In genomic region chr9:54699345-54700173, GRCm38 (mm10) we compare ENCODE assay signal across 7 mouse cellular contexts. TPM values are rescaled to one million over a fixed set of nuclear protein-coding genes. Genes with fewer than 3 reads are reported as not detected.
A peak's percentile ranks its signal among the peaks of the same experiment; 100 is the strongest.
DNase-seq lines count a peak whose midpoint lies in the region; ATAC-seq and TF ChIP-seq lines count a peak whose summit lies in the region.

No protein-coding gene starts in this region.

- peaks cover 17% of the 10 kb centered on the region for H3K4me1 ChIP-seq in embryonic facial prominence, embryonic 13.5 days
- peaks cover 17% of the 10 kb centered on the region for H3K4me1 ChIP-seq in heart, adult 2 months (ENCODE audit: control insufficient read depth, insufficient read depth, low read length)
- peaks cover 11% of the 10 kb centered on the region; the same call in 1 of the 2 replicates for H3K4me1 ChIP-seq in limb, embryonic 12.5 days (replicated peaks)
- peaks cover 14% of the 10 kb centered on the region for H3K4me1 ChIP-seq in midbrain, embryonic 13.5 days (replicated peaks)

- peak; percentile 71 for ATAC-seq in embryonic facial prominence, embryonic 13.5 days (ENCODE audit: insufficient number of reproducible peaks, insufficient read depth, low FRiP score, low TSS enrichment, low read depth)
- ATAC-seq in limb, embryonic 12.5 days (ENCODE audit: insufficient number of reproducible peaks, insufficient read depth, low FRiP score, low TSS enrichment, low read depth) = peak; percentile 53
- peak; percentile 82 for ATAC-seq in midbrain, embryonic 13.5 days

- no peak overlapping the region; the same call in 1 of the 2 replicates for H3K27ac ChIP-seq in embryonic facial prominence, embryonic 13.5 days
- peak overlapping the region; percentile 98 for H3K27ac ChIP-seq in heart, adult 2 months
- no peak overlapping the region for H3K27ac ChIP-seq in limb, embryonic 12.5 days
- H3K27ac ChIP-seq in midbrain, embryonic 13.5 days = no peak overlapping the region

- H3K4me3 ChIP-seq in embryonic facial prominence, embryonic 13.5 days = peak overlapping the region; percentile 76
- H3K4me3 ChIP-seq in heart, adult 2 months = peak overlapping the region; percentile 91
- H3K4me3 ChIP-seq in limb, embryonic 12.5 days (replicated peaks) = peak overlapping the region; percentile 70
- peak overlapping the region; percentile 65 for H3K4me3 ChIP-seq in midbrain, embryonic 13.5 days (replicated peaks)

- no peak; the same call in 1 of the 2 replicates for TF ChIP-seq CTCF in heart, adult 2 months (IDR thresholded peaks at IDR 0.05)

- DNase-seq in adrenal gland, postnatal 4 days (ENCODE audit: low spot score in 2 of 2) = peak; percentile 56 to 69
- peak; percentile 90 to 92 for DNase-seq in heart, adult 2 months
- peak; percentile 83 for DNase-seq in kidney, adult 18-20 months
- peak; percentile 72 for DNase-seq in spleen, adult 12 weeks (ENCODE audit: low spot score)

- H3K79me2 ChIP-seq in heart, adult 2 months (replicated peaks; ENCODE audit: control insufficient read depth, insufficient read depth, low read length) = peaks cover 2% of the 10 kb centered on the region; the same call in 1 of the 2 replicates

- no peak for TF ChIP-seq EP300 in heart, adult 2 months (IDR thresholded peaks at IDR 0.05; ENCODE audit: insufficient read depth, low read depth, low read length)

- peak overlapping the region; percentile 87 for H3K9ac ChIP-seq in embryonic facial prominence, embryonic 13.5 days
- H3K9ac ChIP-seq in heart, adult 2 months (ENCODE audit: low read depth, low read length) = peak overlapping the region; percentile 99
- peak overlapping the region; percentile 84 for H3K9ac ChIP-seq in limb, embryonic 12.5 days (replicated peaks)
- peak overlapping the region; percentile 80 for H3K9ac ChIP-seq in midbrain, embryonic 13.5 days (replicated peaks)

- no peaks in the 10 kb centered on the region for H3K36me3 ChIP-seq in embryonic facial prominence, embryonic 13.5 days
- peaks cover 27% of the 10 kb centered on the region for H3K36me3 ChIP-seq in heart, adult 2 months (ENCODE audit: control insufficient read depth, insufficient read depth, low read length)
- H3K36me3 ChIP-seq in limb, embryonic 12.5 days = no peaks in the 10 kb centered on the region
- no peaks in the 10 kb centered on the region for H3K36me3 ChIP-seq in midbrain, embryonic 13.5 days

- H3K9me3 ChIP-seq in embryonic facial prominence, embryonic 13.5 days = no peaks in the 10 kb centered on the region
- no peaks in the 10 kb centered on the region for H3K9me3 ChIP-seq in limb, embryonic 12.5 days
- 0 out of 2 replicates have a peak, but pooled peaks cover 6% of the 10 kb centered on the region for H3K9me3 ChIP-seq in midbrain, embryonic 13.5 days

- whole genome bisulfite sequencing in embryonic facial prominence, embryonic 13.5 days = under 1% methylated on average over 92 of the region's 92 CpGs
- WGBS in heart, adult 2 months = under 1% methylated on average over 91 of the region's 92 CpGs
- under 1% methylated on average over 92 of the region's 92 CpGs for WGBS in limb, embryonic 12.5 days
- under 1% methylated on average over 92 of the region's 92 CpGs for whole genome bisulfite sequencing in midbrain, embryonic 13.5 days

- TF ChIP-seq POLR2A in heart, adult 2 months (IDR thresholded peaks at IDR 0.05; ENCODE audit: insufficient read depth, low read depth, low read length) = peak; percentile 83

- H3K4me2 ChIP-seq in embryonic facial prominence, embryonic 13.5 days = peak overlapping the region; percentile 90
- peak overlapping the region; percentile 91 for H3K4me2 ChIP-seq in limb, embryonic 12.5 days
- H3K4me2 ChIP-seq in midbrain, embryonic 13.5 days (replicated peaks) = peak overlapping the region; percentile 83

- peaks cover 24% of the 10 kb centered on the region for H3K27me3 ChIP-seq in embryonic facial prominence, embryonic 13.5 days
- no peaks in the 10 kb centered on the region for H3K27me3 ChIP-seq in heart, adult 2 months (ENCODE audit: control insufficient read depth, insufficient read depth, low read length)
- peaks cover 56% of the 10 kb centered on the region for H3K27me3 ChIP-seq in limb, embryonic 12.5 days
- H3K27me3 ChIP-seq in midbrain, embryonic 13.5 days = peaks cover 45% of the 10 kb centered on the region

- intact Hi-C loops in heart, adult 2 months (cut with DNase I) = loop anchor here (2.0 kb wide), 1 partner anchor 35 kb away; the partner anchor contains the start of gene Wdr61

RNA-seq across cellular contexts. Expression of gene Dnaja4, which starts 0.9 kb away (rescaled TPM):
- 10 to 100 TPM; 10.4 to 12.3 TPM for total RNA-seq in adrenal gland, postnatal 4 days (2021)
- polyA plus RNA-seq in embryonic facial prominence, embryonic 13.5 days (2015; fragmentation: Nextera tagmentation; extraction: Ambion mirVana) = 7.3 and 8.2 TPM in 2 replicates
- total RNA-seq in heart, adult 2 months (2021) = 10 to 100 TPM; 81.9 to 85.5 TPM
- polyA plus RNA-seq in heart, adult 2 months (2012; rRNA removed) = 39.1 and 69.8 TPM in 2 replicates
- 5.6 and 6.9 TPM in 2 replicates for polyA plus RNA-seq in limb, embryonic 12.5 days (2016; fragmentation: Nextera tagmentation; extraction: Ambion mirVana)
- 2.9 and 3.0 TPM in 2 replicates for polyA plus RNA-seq in midbrain, embryonic 13.5 days (2015; fragmentation: Nextera tagmentation; extraction: Ambion mirVana)

RNA-seq across cellular contexts. Expression of gene Wdr61, which starts 34.8 kb away (rescaled TPM):
- total RNA-seq in adrenal gland, postnatal 4 days (2021) = 10 to 100 TPM; 81.2 to 81.3 TPM
- polyA plus RNA-seq in embryonic facial prominence, embryonic 13.5 days (2015; fragmentation: Nextera tagmentation; extraction: Ambion mirVana) = 156 and 167 TPM in 2 replicates
- 10 to 100 TPM; 29.0 to 29.6 TPM for total RNA-seq in heart, adult 2 months (2021)
- 21.3 and 37.7 TPM in 2 replicates for polyA plus RNA-seq in heart, adult 2 months (2012; rRNA removed)
- polyA plus RNA-seq in limb, embryonic 12.5 days (2016; fragmentation: Nextera tagmentation; extraction: Ambion mirVana) = 155 and 166 TPM in 2 replicates
- polyA plus RNA-seq in midbrain, embryonic 13.5 days (2015; fragmentation: Nextera tagmentation; extraction: Ambion mirVana) = 119 and 120 TPM in 2 replicates

RNA-seq across cellular contexts. Expression of gene Acsbg1, which starts 37.9 kb away (rescaled TPM):
- 100 to 1,000 TPM; 288 to 304 TPM for total RNA-seq in adrenal gland, postnatal 4 days (2021)
- polyA plus RNA-seq in embryonic facial prominence, embryonic 13.5 days (2015; fragmentation: Nextera tagmentation; extraction: Ambion mirVana) = 1.4 and 1.6 TPM in 2 replicates
- under 1 TPM; 0.30 to 0.31 TPM for total RNA-seq in heart, adult 2 months (2021)
- polyA plus RNA-seq in heart, adult 2 months (2012; rRNA removed) = 0.70 and 0.85 TPM in 2 replicates
- 0.12 and 0.20 TPM in 2 replicates for polyA plus RNA-seq in limb, embryonic 12.5 days (2016; fragmentation: Nextera tagmentation; extraction: Ambion mirVana)
- polyA plus RNA-seq in midbrain, embryonic 13.5 days (2015; fragmentation: Nextera tagmentation; extraction: Ambion mirVana) = 8.8 and 12.2 TPM in 2 replicates
